ENCODE assay signal across 8 mouse cellular contexts in the genomic region with DNA sequence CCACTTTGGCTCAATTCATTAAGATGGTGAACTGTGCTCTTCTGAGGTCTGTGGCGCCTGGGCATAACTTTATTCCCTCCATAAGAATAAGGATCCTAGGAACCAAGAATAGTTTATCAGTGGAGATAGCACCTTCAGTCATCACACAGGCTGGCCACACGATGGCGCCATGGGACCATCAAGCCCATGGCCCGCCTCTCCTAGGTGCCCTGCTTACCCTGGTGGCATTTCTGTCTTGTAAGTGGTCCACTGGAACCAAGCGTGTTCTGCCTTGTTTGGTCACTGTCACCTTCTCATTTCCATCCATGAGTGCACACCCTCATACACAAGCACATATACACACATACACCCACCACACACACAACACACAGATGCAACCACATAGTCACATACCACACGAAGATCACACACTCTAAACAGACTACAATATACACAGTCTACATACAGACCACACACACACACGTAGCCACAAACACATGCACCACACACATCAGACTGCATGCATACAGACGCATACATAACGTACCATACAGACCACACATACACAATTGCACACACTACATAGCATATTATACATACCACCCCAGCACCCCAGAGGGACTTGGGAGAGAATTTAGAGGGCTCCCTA.
DNase-seq lines count a peak whose midpoint lies in the region; ATAC-seq and TF ChIP-seq lines count a peak whose summit lies in the region.

No protein-coding gene starts in this region.

- no peaks in the 10 kb centered on the region for H3K9me3 ChIP-seq in intestine, postnatal 0 days (ENCODE audit: control insufficient read depth)
- no peaks in the 10 kb centered on the region for H3K9me3 ChIP-seq in intestine, embryonic 15.5 days
- H3K9me3 ChIP-seq in midbrain, embryonic 14.5 days (ENCODE audit: control insufficient read depth, low read length) = no peaks in the 10 kb centered on the region

- no peaks in the 10 kb centered on the region for H3K36me3 ChIP-seq in intestine, postnatal 0 days (ENCODE audit: control insufficient read depth, insufficient read depth)
- no peaks in the 10 kb centered on the region for H3K36me3 ChIP-seq in intestine, embryonic 15.5 days
- H3K36me3 ChIP-seq in midbrain, embryonic 14.5 days (ENCODE audit: control insufficient read depth, insufficient read depth, low read length) = no peaks in the 10 kb centered on the region

- ATAC-seq in intestine, postnatal 0 days = no peak
- ATAC-seq in intestine, embryonic 15.5 days = no peak
- peak; percentile 37 to 58; a peak in 2 of 4 replicates for ATAC-seq in hematopoietic stem cell, adult 5-6 weeks (replicated peaks in 1 of 2; ENCODE audit: insufficient read depth in 1 of 2, low FRiP score in 2 of 2, low TSS enrichment in 1 of 2, low read depth in 1 of 2, poor library complexity in 2 of 2, severe bottlenecking in 2 of 2)
- peak; percentile 20; the same call in 1 of the 2 replicates for ATAC-seq in midbrain, embryonic 14.5 days (ENCODE audit: low FRiP score, low TSS enrichment)

- WGBS in intestine, postnatal 0 days = 36% methylated on average over 9 of the region's 9 CpGs
- 35% methylated on average over 9 of the region's 9 CpGs for WGBS in intestine, embryonic 15.5 days
- WGBS in midbrain, embryonic 14.5 days = 42% methylated on average over 9 of the region's 9 CpGs

- H3K27me3 ChIP-seq in intestine, postnatal 0 days (replicated peaks; ENCODE audit: control insufficient read depth, insufficient read depth, low read length) = no peaks in the 10 kb centered on the region
- 0 out of 2 replicates have a peak, but pooled peaks cover 3% of the 10 kb centered on the region for H3K27me3 ChIP-seq in intestine, embryonic 15.5 days (replicated peaks)
- H3K27me3 ChIP-seq in midbrain, embryonic 14.5 days (ENCODE audit: control insufficient read depth, insufficient read depth, low read length) = no peaks in the 10 kb centered on the region

- TF ChIP-seq CTCF in intestine, postnatal 0 days (IDR thresholded peaks at IDR 0.05; ENCODE audit: low read depth) = peak; percentile 90

- no peak overlapping the region for H3K4me2 ChIP-seq in intestine, postnatal 0 days (replicated peaks; ENCODE audit: low read depth)
- H3K4me2 ChIP-seq in intestine, embryonic 15.5 days (replicated peaks) = no peak overlapping the region
- H3K4me2 ChIP-seq in midbrain, embryonic 14.5 days (ENCODE audit: low read length) = no peak overlapping the region

- H3K27ac ChIP-seq in intestine, postnatal 0 days (ENCODE audit: low read depth, low read length) = no peak overlapping the region
- no peak overlapping the region for H3K27ac ChIP-seq in intestine, embryonic 15.5 days
- no peak overlapping the region for H3K27ac ChIP-seq in midbrain, embryonic 14.5 days (replicated peaks; ENCODE audit: low read depth, low read length)

- H3K4me1 ChIP-seq in intestine, postnatal 0 days (replicated peaks; ENCODE audit: control insufficient read depth, insufficient read depth, low read length) = no peaks in the 10 kb centered on the region
- H3K4me1 ChIP-seq in intestine, embryonic 15.5 days (replicated peaks) = no peaks in the 10 kb centered on the region
- no peaks in the 10 kb centered on the region for H3K4me1 ChIP-seq in midbrain, embryonic 14.5 days (ENCODE audit: control insufficient read depth, insufficient read depth, low read length)

- no peak overlapping the region for H3K9ac ChIP-seq in intestine, postnatal 0 days (ENCODE audit: low read depth, low read length)
- no peak overlapping the region for H3K9ac ChIP-seq in intestine, embryonic 15.5 days
- H3K9ac ChIP-seq in midbrain, embryonic 14.5 days (replicated peaks; ENCODE audit: low read length) = no peak overlapping the region

- intact Hi-C loops in left cerebral cortex, postnatal 10 days (cut with DNase I) = loop anchor here (5.0 kb wide), 4 partner anchors 150 to 1680 kb away; partner anchors contain the start of gene Mafb

- H3K4me3 ChIP-seq in intestine, postnatal 0 days (ENCODE audit: low read depth, low read length) = no peak overlapping the region
- no peak overlapping the region for H3K4me3 ChIP-seq in intestine, embryonic 15.5 days (replicated peaks)
- H3K4me3 ChIP-seq in midbrain, embryonic 14.5 days (replicated peaks; ENCODE audit: low read depth, low read length) = no peak overlapping the region

- peak; percentile 38 for DNase-seq in adipocyte (ENCODE audit: low spot score)
- peak; percentile 29 for DNase-seq in embryo, embryonic 11.5 days (ENCODE audit: low read depth, low spot score)
- peak; percentile 40 to 69 for DNase-seq in left cerebral cortex, postnatal 10 days (ENCODE audit: extremely low spot score in 1 of 2, low spot score in 2 of 2)
- peak; percentile 87 for DNase-seq in midbrain, embryonic 14.5 days
- DNase-seq in thymus, postnatal 14 days = peak; percentile 24

Comparison
In these comparisons a context has a peak if more than half of its experiments do, and no peak if none do; other contexts are left out.
1. ATAC-seq: peak in hematopoietic stem cell, adult 5-6 weeks (2 of 2) and midbrain, embryonic 14.5 days (single experiment); none in intestine, postnatal 0 days (single experiment) and intestine, embryonic 15.5 days (single experiment).
2. DNase-seq: peak in every context shown above with its lines; median percentile 87 in midbrain, embryonic 14.5 days; 54 in left cerebral cortex, postnatal 10 days; 38 in adipocyte; 29 in embryo, embryonic 11.5 days; 24 in thymus, postnatal 14 days.